Mouse (Mus musculus): ENCODE results near the gene Abca3. TPM values are rescaled to one million over a fixed set of nuclear protein-coding genes. Genes with fewer than 3 reads are reported as not detected.
A peak's percentile ranks its signal among the peaks of the same experiment; 100 is the strongest.

Gene Abca3
- 44.4 and 47.7 TPM in 2 replicates for polyA plus RNA-seq (2012; rRNA removed)

GRCm38 (mm10) chr17:24351760-24352357 is at the start of gene Abca3:
Gene Abca3, plus strand, starts transcription at chr17:24351950.
- DNase-seq (ENCODE audit: low spot score): peak; percentile 91

DNA sequence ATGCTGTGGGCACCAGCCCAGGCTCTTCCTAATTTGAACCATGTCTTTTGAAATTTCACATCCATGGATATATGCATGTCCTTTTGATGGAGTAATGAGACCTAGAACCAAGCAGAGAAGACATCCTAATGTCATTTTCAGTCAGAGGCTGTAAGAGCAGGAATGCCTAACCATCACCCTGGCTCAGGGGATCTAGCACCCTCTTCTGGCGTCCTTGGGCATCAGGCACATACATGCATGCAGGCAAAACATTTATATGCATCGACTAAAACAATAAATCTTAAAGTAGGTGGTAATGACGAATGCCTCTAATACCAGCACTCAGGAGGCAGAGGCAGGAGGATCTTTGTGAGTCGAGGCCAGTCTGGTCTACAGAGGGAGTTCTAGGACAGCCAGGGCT is 44.2 kb upstream of the Abca3 start:
- DNase-seq (ENCODE audit: low spot score): no peak

GRCm38 (mm10) chr17:24320826-24321225 is 30.9 kb upstream of the Abca3 start:
- no peak for DNase-seq (ENCODE audit: low spot score)

GRCm38 (mm10) chr17:24325051-24325450 is 26.7 kb upstream of the Abca3 start:
- no peak for DNase-seq (ENCODE audit: low spot score)

DNA sequence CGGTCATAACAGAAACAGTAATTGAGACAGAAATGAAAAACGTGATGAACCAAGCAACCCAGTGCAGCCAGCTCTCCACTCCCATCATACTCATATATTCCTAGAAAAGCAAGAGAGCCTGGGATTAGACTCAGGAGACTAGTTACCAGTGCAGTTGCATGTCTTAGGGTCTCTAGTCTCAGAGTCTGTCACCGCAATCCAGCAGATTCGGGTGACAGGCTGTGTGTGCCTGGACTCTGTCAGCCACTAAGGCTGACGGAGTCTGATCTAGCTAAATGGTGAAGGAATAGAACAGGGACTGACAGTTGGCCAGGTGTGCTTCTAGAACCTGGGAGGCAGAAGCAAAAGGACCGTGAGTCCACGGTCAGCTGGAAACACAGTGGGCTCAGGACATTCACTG is 24.1 kb upstream of the Abca3 start:
- no peak for DNase-seq (ENCODE audit: low spot score)

DNA sequence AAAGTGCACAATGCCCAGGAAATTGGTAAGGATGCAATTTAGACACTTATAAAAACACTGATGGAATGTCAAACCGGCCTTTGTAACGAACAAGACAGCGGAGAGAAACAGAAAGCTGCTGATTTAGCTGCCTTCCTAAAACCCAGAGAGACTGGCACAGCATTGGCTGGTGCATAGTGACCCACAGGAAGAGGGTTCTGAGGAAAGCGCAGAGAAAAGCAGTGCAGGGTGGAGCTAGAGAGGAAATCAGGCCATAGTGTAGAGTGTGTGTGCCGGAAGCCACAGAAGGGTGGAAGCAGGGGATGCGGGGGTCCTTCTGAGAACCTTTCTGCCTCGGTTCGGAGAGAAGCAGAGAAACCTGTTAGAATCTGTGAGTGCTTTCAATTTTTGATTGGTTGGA is 7.1 kb upstream of the Abca3 start:
- DNase-seq (ENCODE audit: low spot score): no peak

DNA sequence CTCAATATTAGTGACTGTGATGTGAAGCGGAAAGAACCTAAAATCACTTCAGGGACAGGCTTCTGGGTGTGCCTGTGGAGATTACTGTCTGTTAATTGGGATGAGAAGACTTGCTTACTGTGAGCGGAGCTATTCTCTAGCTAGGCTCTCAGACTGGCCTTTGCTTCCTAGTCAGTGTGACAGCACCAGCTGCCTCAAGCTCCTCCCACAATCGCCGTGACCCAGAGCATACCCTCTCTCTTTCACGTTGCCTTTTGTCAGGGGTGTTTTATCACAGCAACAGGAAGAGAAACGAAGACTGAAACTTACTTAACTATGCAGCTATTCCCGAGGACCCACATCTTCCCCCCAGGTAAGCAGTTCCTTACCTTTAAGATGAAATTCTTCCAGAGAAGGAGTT is 4.9 kb upstream of the Abca3 start:
- DNase-seq (ENCODE audit: low spot score): no peak

DNA sequence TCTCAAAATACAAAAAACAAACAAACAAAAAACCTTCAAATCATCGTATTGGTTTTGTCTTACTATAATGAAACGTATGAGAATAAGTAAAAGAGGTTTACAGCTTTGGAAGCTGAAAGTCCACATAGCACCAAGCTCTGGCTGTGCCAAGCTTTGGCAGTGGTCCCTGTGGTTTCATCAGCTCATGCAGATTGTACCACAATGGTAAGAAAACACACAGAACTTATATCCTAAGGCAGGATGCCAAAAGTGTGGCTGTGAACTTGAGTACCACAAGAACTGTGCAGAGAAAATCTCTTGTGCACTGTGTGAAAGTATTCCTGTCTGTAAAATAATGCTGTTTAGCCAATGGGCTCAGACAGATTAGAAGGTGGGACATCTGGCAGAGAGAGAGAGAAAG is 2.6 kb upstream of the Abca3 start:
- DNase-seq (ENCODE audit: low spot score): no peak

DNA sequence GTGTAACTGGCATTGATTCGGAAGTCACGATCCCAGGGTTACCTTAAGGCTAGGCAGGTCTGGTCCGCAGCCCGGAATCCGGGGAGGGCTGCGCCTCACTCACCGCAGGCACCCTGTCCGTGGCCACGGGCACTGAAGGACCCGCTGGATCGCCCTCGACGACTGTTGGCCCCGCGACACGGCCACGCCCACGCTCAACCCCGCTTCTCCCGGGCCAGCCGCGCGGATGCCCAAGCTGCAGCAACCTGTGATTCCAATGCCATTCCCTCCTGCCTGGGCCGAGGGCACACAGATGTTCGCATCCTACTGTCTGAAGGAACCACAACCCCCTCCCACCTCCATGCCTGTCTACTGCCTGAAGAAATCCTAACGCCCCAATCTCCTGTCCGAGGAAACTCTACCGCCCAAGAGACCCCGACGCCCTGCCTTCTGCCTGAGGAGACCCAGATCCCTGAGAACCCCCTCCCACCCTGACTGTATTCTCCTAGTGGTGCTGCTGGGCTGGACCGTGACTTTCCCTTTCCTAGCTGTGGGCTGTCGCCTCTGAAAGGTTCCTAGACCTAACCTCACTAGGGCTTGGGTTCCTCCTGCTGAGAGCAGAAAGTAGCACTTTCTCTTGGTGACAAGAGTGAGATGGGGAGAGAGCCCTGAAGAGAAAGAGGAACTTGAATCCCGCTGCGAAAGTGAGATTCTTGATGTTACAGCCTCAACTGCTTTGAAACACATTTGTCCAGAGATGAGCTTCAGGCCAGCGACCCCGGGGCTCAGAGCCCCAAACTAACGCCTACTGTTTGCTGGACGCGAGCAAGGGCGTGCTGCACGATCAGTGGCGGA is 607 bp upstream of the Abca3 start, which contains the start of gene Abca17:
Gene Abca17, minus strand, starts transcription at position 143 of the 834 bp plus-strand sequence.
- no peak for DNase-seq (ENCODE audit: low spot score)

DNA sequence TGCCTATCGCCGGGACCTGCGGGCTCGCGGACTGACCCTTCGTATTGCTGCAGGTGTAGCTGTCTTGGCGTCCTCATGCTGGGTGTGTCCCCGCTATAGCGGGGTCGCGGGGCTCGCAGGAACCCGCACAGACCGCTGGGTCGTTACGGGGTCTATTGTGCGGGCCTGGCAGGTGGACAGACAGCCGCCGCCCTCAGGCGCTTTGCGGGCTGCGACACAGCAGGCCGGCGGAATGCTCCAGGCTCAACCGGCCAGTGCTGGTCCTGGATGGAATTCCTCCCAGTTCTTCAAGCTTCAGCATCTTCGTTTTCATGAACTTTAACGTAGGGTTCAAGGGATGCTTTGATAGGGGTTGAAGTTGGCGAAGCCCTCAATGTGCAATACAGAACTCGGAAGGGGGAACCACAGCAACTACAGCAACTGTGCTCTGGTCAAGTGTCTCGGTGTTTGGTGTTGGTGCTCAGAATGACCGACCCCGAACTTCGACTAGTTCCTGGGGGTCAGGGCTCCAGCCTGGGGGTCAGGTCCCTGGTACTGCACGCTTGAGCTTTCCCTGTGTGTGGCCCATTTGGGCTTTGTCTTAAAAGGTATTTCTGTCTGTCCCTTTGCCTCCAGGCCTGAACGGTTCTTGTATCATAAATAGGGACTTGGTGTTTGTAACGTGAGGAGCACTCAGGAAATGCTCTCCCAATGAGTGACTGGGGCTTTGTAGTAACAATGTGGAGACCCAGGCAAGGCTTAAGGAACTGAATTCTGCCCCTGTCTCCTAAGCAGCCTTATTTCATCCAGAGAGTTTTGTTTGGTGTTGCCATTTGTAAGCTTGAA is 832 bp downstream of the Abca3 start:
- DNase-seq (ENCODE audit: low spot score): no peak

DNA sequence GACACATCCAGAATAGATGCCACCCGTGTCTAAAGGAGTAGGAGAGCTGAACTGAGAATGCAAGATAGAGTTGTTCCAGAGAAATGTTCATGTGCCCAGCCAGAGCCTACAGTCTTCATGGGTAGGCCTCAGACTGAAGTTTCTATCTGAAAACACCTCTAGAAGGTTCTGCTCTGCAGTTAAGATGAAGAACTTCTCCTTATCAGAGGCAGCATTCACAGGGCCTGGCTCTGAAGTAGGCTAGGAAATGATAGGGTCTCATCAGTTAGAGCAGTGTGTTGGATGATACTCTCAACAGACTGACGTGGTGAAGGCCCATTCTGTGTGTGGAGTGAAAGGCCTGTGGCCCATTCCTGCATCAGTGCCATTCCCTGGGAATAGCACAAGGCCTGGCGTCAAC is 2.2 kb downstream of the Abca3 start:
- no peak for DNase-seq (ENCODE audit: low spot score)

DNA sequence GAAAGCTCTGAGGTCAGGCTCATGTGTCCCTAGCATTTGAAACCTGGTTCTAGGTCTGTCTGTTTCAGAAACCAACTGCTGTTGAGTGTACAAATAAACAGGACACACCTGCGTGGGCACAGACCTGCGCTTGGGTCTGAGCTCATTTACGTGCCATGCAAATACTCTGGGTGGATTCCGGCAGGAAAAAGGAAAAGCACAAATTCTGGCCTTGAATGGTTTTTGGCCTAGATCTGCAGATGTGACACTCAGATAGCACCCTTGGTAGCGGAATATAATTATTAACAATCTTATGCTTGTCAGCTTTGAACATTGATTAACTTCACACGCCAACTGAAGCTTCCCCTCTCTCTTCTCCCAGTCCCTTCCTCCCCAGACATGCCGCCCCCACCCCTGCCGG is 3.5 kb downstream of the Abca3 start:
- no peak for DNase-seq (ENCODE audit: low spot score)

DNA sequence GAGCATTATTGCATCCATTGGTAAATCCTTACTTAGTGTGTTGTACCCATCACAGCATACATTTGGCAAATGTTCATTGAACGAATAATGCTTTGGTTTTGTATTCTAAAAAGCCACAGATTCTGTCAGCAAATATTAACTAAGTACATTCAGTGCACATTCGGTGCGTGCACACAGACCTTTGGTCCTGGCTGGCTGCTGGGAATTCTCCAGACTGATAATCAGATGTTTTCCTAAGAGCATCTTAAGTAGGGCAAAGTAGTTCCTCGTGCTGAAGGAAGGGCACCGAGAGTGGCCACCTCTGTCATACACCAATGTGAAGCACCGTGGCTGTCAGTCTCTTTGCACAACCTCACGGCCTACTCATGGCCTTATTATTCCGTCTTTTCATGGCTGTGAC is 7.3 kb downstream of the Abca3 start:
- DNase-seq (ENCODE audit: low spot score): no peak

DNA sequence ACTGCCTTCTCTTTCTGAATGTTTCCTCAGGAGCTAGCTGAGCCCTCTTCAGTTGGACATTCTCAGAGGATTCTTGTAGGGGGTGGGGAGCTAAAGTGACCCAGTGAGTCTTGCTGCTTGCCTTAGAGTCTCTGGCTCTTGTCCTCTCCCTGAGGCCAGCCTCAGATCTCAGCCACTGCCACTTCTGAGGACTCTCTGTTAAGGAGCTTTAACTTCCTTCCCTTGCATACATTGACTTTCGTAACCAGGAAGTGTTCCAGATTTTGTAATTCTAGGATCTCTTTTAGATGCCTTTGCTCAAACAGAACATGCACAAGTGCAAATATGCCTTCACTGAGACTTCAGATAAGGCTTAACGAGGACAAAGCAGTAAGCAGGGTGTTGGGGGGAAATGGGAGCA is 8.2 kb downstream of the Abca3 start:
- DNase-seq (ENCODE audit: low spot score): no peak

- DNase-seq (ENCODE audit: low spot score): no peak
These were observed 9.1 kb downstream of the Abca3 start for GRCm38 (mm10) chr17:24360841-24361240.

- no peak for DNase-seq (ENCODE audit: low spot score)
These were observed 9.5 kb downstream of the Abca3 start for GRCm38 (mm10) chr17:24361291-24361690.

DNA sequence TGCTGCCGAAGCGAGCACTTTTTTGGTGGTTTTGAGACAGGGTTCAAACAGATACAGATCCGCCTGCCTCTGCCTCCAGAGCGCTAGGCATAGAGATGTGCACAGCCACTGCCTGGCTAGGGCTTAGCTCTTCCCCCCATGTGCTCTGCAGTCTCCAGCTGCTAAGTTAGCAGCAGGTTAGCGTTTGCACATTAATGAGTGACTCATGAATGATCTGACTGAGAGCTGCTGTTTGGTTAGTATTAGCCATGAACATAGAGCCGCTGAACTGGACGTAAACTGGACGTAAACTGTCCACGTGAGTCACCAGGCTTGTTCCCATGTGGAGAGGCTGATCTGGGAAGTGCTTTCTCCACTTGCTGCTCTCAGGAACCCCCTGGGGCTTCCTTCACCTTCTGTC is 10.8 kb downstream of the Abca3 start:
- no peak for DNase-seq (ENCODE audit: low spot score)

DNA sequence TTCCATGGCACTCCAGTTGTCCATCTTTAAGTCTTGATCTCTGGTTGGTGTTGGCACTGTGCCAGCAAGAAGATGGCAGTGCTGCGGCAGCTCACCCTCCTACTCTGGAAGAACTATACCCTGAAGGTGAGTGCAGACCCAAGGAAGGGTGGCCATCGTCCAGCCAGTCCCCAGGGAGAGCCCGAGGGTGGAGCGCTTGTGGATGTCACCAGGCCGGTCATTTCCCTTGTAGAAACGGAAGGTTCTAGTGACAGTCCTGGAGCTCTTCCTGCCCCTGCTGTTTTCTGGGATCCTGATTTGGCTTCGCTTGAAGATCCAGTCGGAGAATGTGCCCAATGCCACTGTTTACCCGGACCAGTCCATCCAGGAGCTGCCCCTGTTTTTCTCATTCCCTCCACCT is 12.7 kb downstream of the Abca3 start:
- DNase-seq (ENCODE audit: low spot score): no peak

- no peak for DNase-seq (ENCODE audit: low spot score)
These were observed 14.1 kb downstream of the Abca3 start for GRCm38 (mm10) chr17:24365863-24366262.

GRCm38 (mm10) chr17:24375094-24375712 is 23.5 kb downstream of the Abca3 start:
- DNase-seq (ENCODE audit: low spot score): no peak

- DNase-seq (ENCODE audit: low spot score): no peak
These were observed 24.1 kb downstream of the Abca3 start for GRCm38 (mm10) chr17:24375886-24376285.

GRCm38 (mm10) chr17:24378496-24378895 is 26.7 kb downstream of the Abca3 start:
- DNase-seq (ENCODE audit: low spot score): no peak

All from urinary bladder, adult 2 months (tissue).